Mouse (Mus musculus): ENCODE measurements at regions not wholly inside any gene's neighbourhood (a gene's known extent, or its start where the extent isn't known, plus 50 kb on each side); places are given as distances from the start of the nearest gene placed in this dataset.
A peak's percentile ranks its signal among the peaks of the same experiment; 100 is the strongest.

- no peaks in the 10 kb centered on the region for H3K9me3 ChIP-seq (replicated peaks; ENCODE audit: control insufficient read depth, low read length)
- DNase-seq (ENCODE audit: low spot score), result no peak
- no peak overlapping the region for H3K27ac ChIP-seq (replicated peaks; ENCODE audit: low read depth, low read length)
- no peak overlapping the region for H3K4me2 ChIP-seq (ENCODE audit: low read depth, low read length)
- no peak overlapping the region for H3K9ac ChIP-seq (replicated peaks; ENCODE audit: low read length)
- H3K27me3 ChIP-seq (ENCODE audit: control insufficient read depth, insufficient read depth, low read length), result no peaks in the 10 kb centered on the region
- 84% methylated on average over 6 of the region's 6 CpGs for WGBS
- H3K4me1 ChIP-seq (ENCODE audit: control insufficient read depth, insufficient read depth, low read length), result no peaks in the 10 kb centered on the region
- ATAC-seq (replicated peaks; ENCODE audit: insufficient number of reproducible peaks, low FRiP score, low TSS enrichment, low read depth), result 0 out of 2 replicates have a peak, but pooled peaks have one; percentile 9
- H3K36me3 ChIP-seq (replicated peaks; ENCODE audit: control insufficient read depth, insufficient read depth, low read depth, low read length), result no peaks in the 10 kb centered on the region
- no peak overlapping the region for H3K4me3 ChIP-seq (ENCODE audit: low read depth, low read length)
These were observed 51.9 kb upstream of the Gpr139 start for GRCm38 (mm10) chr7:119236343-119236742.
